Mouse (Mus musculus) intestine, postnatal 0 days (tissue): ENCODE results near the gene Gm20777. TPM values are rescaled to one million over a fixed set of nuclear protein-coding genes. Genes with fewer than 3 reads are reported as not detected.
"Not testable (repeated sequence)": the region's sequence is repeated elsewhere in the genome, so short reads cannot be mapped to it uniquely, and the experiment has no call there.

ENCODE experiments used
- ATAC-seq: fragments of 200-750 bp; cut with Nextera tagmentation; 2 replicates; pipeline ENCODE4 v1.8.0; 2017; ENCODE audit warnings: mild to moderate bottlenecking, moderate TSS enrichment, moderate library complexity
- H3K27ac ChIP-seq: fragments of 300-500 bp; sonication (generic); 2 replicates; pipeline ENCODE4 v1.5.1; 2014; ENCODE audit warnings: mild to moderate bottlenecking, low read depth, low read length, moderate library complexity
- H3K27me3 ChIP-seq: fragments of 300-500 bp; sonication (generic); replicated peaks from 2 replicates; pipeline ENCODE4 v1.6.1; 2014; ENCODE audit warnings: low read length, mixed read lengths; ENCODE audit not compliant: control insufficient read depth, insufficient read depth
- H3K36me3 ChIP-seq: fragments of 300-500 bp; sonication (generic); 2 replicates; pipeline ENCODE4 v1.6.1; 2014; ENCODE audit warnings: mild to moderate bottlenecking, moderate library complexity; ENCODE audit not compliant: control insufficient read depth, insufficient read depth
- H3K4me1 ChIP-seq: fragments of 300-500 bp; sonication (generic); replicated peaks from 2 replicates; pipeline ENCODE4 v1.6.1; 2014; ENCODE audit warnings: antibody characterized with exemption, low read length, mixed read lengths; ENCODE audit not compliant: control insufficient read depth, insufficient read depth
- H3K4me2 ChIP-seq: fragments of 300-500 bp; sonication (generic); replicated peaks from 2 replicates; pipeline ENCODE4 v1.6.1; 2014; ENCODE audit warnings: low read depth, mild to moderate bottlenecking, moderate library complexity
- H3K4me3 ChIP-seq: fragments of 300-500 bp; sonication (generic); 2 replicates; pipeline ENCODE4 v1.5.1; 2014; ENCODE audit warnings: low read depth, low read length
- H3K9ac ChIP-seq: fragments of 300-500 bp; sonication (generic); 2 replicates; pipeline ENCODE4 v1.6.1; 2014; ENCODE audit warnings: mild to moderate bottlenecking, low read depth, low read length
- H3K9me3 ChIP-seq: fragments of 300-500 bp; sonication (generic); 2 replicates; pipeline ENCODE4 v1.6.1; 2016; ENCODE audit warnings: mixed run types; ENCODE audit not compliant: control insufficient read depth
- WGBS: fragments of 180-500 bp; shearing (Covaris S2); extraction: QIAGEN DNeasy Blood & Tissue Kit; methylation state at CpG from one replicate; pipeline ENCODE4 v1.1.7; 2014; 5-methylcytosine and 5-hydroxymethylcytosine counted together
- polyA plus RNA-seq: library from polyadenylated mRNA; unstranded; fragments of >200 nt; fragmentation: Nextera tagmentation; extraction: Ambion mirVana; gene quantifications from 2 replicates; pipeline ENCODE4 v1.2.1, GENCODE M21; 2015

The Gm20777 gene
- not detected in 2 replicates for polyA plus RNA-seq

DNA sequence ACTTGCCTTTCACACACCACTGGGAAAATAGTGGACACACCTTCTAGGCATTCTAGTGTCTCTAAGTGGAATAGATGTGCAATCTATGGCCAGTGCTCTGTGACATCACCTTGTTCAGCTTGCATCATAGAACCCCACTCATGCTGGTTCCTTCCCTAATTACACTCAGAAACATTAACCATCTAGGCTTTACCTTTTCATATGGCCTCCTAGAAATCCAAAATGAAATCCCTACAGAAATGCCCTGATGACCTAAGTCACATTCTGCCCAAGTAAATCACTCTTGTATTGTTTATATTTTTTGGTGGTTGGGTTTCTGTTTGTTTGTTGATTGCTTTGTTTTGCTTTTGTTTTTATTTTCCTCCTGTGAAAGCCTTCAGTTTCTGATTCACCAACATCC is at the start of gene Gm20777:
Gene Gm20777, minus strand, starts transcription at position 101 of the 400 bp plus-strand sequence.
- H3K4me2 ChIP-seq, H3K4me1 ChIP-seq, H3K27me3 ChIP-seq, H3K9ac ChIP-seq, ATAC-seq, H3K27ac ChIP-seq, H3K36me3 ChIP-seq, H3K4me3 ChIP-seq, H3K9me3 ChIP-seq: not testable (repeated sequence)

GRCm38 (mm10) chrY:10709551-10709950 is 42.7 kb downstream of the Gm20777 start:
- no CpG with 5 or more reads among the region's 5 CpGs for WGBS
- not testable (repeated sequence) for H3K36me3 ChIP-seq, H3K4me1 ChIP-seq, H3K4me3 ChIP-seq, H3K4me2 ChIP-seq, H3K9ac ChIP-seq, ATAC-seq, H3K27me3 ChIP-seq, H3K27ac ChIP-seq, H3K9me3 ChIP-seq

DNA sequence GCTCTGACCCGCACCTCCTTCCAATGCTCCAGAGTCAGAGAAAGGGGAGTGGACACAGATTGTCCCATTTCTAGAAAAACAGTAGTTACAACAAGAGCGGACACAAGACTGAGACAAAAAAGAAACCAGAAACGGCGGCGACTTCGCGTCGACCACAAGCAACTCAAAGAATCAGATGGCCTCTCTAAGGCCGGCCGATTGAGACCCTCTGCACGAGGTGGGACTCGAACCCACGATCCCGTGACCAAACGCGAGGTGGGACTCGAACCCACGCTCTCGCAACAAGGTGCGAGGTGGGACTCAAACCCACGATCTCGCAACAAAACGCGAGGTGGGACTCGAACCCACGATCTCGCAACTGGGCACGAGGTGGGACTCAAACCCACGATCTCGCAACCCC is 43.5 kb downstream of the Gm20777 start:
- not testable (repeated sequence) for H3K27ac ChIP-seq, H3K4me3 ChIP-seq, H3K36me3 ChIP-seq, H3K4me1 ChIP-seq, ATAC-seq, H3K9me3 ChIP-seq, H3K27me3 ChIP-seq, H3K9ac ChIP-seq, H3K4me2 ChIP-seq
- WGBS, result 91% methylated on average over 25 of the region's 30 CpGs

DNA sequence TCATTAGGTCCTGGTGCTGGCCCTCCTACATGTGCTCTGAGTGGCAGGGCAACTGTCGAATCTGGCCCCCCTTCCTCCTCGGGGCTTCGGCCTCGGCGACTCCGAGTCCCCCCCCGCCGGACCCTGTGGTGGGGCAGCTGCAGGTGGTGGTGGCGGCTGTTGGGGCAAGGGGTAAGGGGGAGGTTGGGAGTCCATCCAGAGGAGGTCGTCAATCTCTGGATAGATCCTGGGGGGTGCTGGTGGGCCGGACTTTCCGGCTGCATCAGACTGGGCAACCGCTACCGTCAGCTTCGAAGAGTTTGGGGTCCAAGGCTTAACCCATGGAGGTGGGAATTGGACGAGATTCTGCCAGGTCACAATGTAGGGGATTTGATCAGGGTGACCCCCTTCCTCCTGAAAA is 44.0 kb downstream of the Gm20777 start:
- not testable (repeated sequence) for H3K27me3 ChIP-seq, H3K4me2 ChIP-seq, H3K4me3 ChIP-seq, H3K4me1 ChIP-seq, H3K9me3 ChIP-seq, H3K9ac ChIP-seq, H3K36me3 ChIP-seq, H3K27ac ChIP-seq, ATAC-seq
- 85% methylated on average over 14 of the region's 16 CpGs for WGBS

GRCm38 (mm10) chrY:10706686-10707085 is 45.6 kb downstream of the Gm20777 start:
- 89% methylated on average over 6 of the region's 7 CpGs for WGBS
- not testable (repeated sequence) for H3K27ac ChIP-seq, H3K36me3 ChIP-seq, H3K4me3 ChIP-seq, H3K9me3 ChIP-seq, H3K9ac ChIP-seq, H3K27me3 ChIP-seq, H3K4me2 ChIP-seq, H3K4me1 ChIP-seq, ATAC-seq

Other genes starting within 250 kb of the Gm20777 start
- not detected in 2 replicates for gene Gm20737, start 216.4 kb downstream of the Gm20777 start, polyA plus RNA-seq
- not detected in 2 replicates for gene Gm21775, start 199.0 kb downstream of the Gm20777 start, polyA plus RNA-seq
- gene Gm21900, start 136.1 kb downstream of the Gm20777 start, polyA plus RNA-seq, result not detected in 2 replicates